Mouse (Mus musculus): ENCODE measurements around the gene Prdx5.
A peak's percentile ranks its signal among the peaks of the same experiment; 100 is the strongest.

The Prdx5 gene

DNA sequence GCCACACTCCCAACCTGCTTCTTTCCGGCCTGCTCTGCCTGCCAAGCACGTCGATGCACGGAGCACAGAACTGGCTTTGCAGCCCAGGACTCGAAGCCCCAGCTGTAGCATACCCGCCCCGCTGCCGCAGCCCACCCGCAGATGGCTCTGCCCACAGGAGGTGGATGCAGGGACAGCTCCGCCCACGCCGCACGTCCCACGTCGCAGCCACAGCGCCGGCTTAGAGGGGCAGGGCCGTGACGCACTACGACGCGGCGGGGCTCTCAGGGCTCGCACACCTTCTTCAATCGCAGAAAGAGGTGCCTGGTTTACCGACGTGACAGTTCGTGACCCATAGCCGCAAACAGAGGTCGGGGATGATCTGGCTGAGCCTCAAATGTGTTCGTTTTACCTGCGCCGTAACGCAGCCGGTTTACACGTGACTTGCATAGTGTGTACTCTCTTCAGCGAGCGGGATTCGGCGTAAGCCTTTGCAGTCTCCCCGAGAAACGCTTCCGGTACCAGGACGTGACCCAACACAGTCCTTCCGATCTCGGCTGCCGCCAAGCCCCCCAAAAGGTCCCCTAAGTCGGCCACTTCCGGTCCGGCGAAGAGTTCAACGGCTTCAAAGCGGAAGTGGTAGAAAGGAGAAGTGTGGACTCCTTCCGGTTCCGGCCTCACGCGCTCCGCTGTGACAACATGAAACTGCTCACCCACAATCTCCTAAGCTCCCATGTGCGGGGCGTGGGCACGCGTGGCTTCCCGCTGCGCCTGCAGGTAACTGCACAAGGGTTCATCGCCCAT, at the start of gene Prdx5, which contains the start of gene Trmt112:
Gene Prdx5, minus strand, starts transcription at position 600 of the 783 bp plus-strand sequence.
Gene Trmt112, plus strand, starts transcription at position 192 of the 783 bp plus-strand sequence.
- peak; percentile 69 to 76 for DNase-seq (ENCODE audit: low spot score in 2 of 2)

DNA sequence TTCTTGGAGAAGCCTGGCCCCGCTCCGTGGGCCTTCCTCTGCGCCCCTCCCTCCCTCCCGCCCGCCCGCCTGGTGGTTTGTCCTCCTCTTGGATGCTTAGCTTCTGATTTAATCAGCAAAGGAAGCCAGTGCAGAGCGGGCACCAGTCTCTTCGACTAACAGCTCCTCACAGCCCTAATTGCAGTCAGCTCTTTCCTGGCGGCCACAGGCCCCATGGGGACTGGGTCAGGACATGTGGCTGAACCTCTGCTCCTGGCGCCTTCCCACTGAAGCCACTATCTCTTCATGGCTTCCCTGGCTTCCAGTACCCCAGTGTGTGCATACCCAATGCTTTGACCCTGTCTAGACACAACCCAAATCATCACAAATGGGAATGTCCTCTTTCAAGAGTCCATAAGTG, 46.6 kb upstream of the Prdx5 start:
- DNase-seq (ENCODE audit: low spot score in 2 of 2): no peak

DNA sequence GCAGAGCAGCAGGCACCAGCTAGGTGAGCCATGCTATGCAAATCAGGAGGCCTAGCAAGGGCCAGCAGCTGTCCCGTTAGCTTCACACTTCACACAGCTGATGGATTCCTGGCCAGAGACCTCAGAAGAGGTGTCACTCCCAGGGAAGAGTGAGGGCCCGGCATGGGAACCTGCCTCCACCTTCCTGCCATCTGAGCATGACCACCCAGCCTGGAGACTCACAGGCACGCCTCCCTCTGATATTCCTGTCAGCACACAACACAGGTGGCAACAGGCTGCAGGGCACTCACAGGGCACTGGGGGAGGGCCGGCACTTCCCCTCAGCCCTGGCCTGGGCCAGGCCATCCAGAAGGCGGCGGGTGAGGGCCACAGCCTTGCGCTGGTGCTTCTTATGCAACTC, 45.5 kb upstream of the Prdx5 start:
- DNase-seq (ENCODE audit: low spot score in 2 of 2): no peak

DNA sequence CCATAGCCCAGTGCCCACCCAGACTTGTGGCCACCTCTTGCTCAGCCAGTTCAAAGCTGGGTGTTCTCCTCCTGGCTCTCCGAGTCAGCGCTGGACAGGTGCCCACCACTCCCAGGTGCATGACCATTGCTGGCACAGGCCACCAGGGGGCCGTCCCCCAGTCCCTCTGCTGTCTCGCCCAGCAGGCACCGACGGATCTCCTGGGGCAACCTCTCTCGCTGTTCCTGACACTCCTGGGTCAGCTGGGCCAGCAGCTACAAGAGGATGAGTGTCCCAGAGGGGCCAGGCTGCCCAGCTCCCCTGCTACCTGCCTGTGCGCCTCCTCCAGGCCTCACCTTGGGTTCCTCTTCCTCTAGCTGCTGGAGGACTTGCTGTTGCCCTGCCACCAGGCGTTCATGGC, 44.1 kb upstream of the Prdx5 start:
- DNase-seq (ENCODE audit: low spot score in 2 of 2): peak in 1 of 2 experiments; percentile 38

DNA sequence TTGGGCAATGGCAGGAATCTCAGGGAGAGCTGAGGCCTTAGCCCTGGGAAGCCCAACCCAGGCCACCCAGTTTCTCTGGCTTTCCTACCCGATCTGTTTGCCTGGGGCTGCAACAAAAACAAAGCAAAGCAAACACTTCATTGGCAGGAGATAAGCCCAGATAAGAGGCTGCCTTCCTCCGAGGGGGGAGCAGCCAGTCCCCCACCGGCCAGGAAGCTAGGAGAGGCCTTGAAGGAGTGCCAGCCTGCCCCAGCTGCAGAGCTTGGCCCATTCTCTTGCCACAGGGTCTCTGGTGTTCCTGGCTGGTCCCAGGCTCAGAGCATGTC, 42.8 kb upstream of the Prdx5 start:
- DNase-seq (ENCODE audit: low spot score in 2 of 2): no peak

DNA sequence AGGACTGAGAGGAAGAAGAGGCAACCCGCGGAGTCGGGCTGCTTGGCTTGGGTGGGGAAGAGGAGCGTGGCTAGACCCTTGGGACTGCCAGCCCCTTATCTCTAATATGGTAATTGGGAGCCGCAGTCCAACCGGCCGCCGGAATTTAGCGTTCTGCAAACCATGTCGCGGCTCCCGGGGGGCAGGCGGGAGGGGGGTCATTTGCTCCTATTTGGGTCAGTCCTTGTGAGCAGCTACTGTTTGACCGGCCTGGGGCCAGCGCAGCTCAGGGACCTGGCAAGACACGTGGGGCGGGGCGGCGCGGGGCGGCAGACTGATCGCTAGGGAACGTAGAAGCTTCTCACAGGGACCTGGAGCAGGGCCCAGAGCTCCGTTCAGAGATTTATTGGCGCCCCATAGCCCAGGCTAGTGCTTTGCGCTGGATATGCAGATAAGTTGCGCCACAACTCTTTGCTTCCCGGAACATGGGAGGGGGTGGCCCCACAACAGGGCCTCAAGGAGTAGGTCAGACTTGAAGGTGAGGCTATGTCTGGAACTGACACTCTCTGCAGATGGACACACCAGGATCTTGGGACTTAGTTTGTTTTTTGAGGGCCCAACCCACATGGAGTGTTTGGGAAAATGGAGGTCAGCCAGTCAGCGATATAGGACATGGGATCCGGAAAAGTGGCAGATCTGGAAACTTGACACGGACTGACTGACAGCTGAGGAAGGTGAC, 42.2 kb upstream of the Prdx5 start:
- DNase-seq (ENCODE audit: low spot score in 2 of 2): peak in 1 of 2 experiments; percentile 47

DNA sequence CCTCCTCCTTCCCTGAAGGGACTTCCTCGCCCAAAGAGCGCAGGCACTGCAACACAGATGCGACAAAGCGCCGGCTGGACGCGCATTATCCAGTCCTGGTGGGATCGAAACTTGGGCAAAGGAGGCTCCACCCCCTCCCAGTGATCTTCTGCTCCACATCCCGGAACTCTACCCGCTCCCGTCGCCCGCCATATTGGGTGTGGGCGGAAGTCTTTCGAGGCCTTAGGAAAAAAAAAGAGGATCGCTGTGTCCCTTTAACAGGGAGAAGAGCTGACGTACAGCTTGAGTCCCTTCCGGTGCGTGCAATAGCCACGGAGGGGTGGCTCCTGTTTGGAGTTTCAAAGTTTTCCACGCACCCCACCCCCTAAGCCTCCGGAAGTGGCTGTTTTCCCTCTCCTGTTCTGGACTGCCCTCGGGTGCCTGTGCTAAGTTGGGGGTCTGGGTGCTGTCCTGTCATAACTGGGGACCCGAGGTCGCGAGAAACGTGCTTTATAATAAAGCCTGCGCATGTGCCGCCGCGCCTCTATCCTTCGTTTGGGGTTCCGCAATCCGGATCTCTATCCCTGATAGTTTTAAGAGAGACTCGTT, 41.6 kb upstream of the Prdx5 start:
- DNase-seq (ENCODE audit: low spot score in 2 of 2): peak; percentile 57 to 70

DNA sequence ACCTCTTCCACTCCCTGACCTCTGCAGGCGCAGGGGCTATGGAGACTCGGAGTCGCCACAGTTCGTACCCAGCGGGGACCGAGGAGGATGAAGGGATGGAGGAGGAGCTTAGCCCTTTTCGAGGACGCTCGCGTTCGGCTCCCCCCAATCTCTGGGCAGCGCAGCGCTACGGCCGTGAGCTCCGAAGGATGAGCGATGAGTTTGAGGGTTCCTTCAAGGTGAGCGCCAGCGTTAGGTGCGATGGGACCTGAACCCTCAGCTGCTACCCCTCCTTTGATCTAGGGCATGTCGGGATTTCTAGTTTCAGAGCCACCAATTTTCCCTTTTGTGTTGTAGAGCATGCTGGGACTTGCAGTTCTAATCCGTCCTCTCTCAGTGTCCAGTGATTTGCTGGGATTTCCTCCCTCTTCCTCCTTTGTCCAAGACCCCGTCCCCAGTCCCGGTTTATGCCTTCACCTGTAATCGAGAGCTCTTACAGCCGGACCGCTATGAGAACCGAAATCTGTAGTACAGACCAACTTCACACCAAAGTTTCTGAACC, 40.8 kb upstream of the Prdx5 start:
- no peak for DNase-seq (ENCODE audit: low spot score in 2 of 2)

DNA sequence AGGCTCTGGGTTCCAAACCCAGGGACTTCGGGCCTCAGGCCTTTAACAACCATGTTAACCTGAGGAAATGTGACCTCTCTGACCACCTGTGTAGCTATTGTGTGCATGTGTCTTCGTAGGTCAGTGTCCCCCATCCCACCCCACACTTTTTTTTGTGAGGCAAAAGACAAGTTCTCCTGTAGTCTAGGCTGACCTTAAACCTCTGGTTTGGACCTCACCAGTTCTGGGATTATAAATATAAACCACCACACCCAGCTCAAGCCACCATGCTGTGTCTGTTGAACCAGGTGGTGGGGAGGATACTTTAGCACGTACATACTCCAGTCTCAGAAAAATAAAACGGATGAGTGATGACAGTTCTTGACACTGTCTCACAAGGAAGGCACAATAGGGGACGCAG, 40.0 kb upstream of the Prdx5 start:
- DNase-seq (ENCODE audit: low spot score in 2 of 2): no peak

DNA sequence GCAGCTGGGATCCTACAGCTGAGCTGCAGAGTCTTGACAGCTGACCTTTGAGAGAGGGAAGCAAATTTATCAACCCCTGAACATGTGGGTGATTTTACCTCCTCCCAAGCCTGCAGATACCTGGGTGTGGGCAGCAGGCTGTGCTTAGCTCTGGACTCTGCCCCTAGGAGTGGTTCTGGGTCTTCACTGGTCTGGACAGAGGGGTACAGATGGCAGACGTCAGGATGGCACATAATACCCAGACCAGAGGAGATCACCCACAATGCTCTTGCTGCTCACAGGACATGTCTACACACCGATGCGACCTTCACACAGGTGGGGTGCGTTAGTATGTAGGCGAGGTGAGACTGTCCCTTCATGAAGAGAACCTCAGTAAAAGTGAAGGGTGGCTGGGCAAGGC, 39.6 kb upstream of the Prdx5 start:
- no peak for DNase-seq (ENCODE audit: low spot score in 2 of 2)

DNA sequence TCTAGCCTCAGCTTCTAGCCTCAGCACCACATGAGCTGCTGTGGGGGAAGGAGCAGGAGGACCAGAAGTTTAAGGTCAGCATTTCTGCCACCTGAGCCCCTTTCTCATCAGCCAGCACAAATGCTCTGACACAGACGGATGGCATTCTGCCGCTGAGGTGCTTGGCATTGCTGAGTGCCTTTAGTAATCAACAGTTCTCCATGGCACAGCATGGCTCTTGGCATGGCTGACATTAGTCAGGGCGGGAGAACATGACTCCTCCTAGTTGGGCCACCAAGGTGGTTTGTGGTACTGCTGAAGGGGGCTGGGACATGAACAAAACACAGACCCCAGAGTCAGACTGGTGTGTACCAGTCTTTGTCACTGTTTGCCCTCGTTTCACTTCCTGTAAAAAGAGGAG, 38.3 kb upstream of the Prdx5 start:
- DNase-seq (ENCODE audit: low spot score in 2 of 2): no peak

DNA sequence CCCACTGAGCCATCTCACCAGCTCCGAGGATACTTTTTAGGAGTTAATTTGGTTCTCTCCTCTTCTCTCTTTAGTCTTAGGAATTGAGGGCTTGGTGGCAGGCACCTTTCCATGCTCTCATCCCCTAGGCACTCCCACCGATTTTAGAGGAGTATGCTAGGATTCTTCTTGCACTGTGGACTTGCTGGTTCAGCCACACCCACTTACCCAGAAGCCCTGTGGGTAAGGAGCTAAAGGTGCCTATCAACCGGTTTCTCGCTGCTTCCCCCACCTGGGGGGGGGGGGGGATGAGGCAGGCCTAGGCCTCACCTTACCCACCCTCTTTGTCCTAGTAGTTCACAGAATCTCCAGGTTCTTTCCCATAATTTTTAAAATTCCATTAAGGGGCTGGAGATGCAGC, 37.8 kb upstream of the Prdx5 start:
- DNase-seq (ENCODE audit: low spot score in 2 of 2): no peak

DNA sequence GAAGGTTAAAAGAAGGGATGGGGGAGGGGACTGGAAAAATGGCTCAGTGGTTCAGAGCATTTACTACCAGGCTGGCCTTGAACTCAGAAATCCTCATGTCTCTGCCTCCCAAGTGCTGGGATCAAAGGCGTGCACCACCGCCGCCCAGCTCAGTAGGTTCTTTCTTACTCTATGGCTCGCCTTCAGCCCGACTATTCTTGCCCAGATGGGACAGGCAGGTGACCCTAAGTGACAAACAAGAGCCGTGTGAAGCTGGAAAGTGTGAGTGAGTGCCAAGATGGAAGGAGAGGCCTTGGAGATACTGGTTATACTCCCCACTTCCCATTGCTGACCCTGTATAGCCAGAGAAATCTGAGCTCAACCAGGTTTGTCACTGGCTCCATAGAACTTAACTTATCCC, 33.8 kb upstream of the Prdx5 start:
- no peak for DNase-seq (ENCODE audit: low spot score in 2 of 2)

DNA sequence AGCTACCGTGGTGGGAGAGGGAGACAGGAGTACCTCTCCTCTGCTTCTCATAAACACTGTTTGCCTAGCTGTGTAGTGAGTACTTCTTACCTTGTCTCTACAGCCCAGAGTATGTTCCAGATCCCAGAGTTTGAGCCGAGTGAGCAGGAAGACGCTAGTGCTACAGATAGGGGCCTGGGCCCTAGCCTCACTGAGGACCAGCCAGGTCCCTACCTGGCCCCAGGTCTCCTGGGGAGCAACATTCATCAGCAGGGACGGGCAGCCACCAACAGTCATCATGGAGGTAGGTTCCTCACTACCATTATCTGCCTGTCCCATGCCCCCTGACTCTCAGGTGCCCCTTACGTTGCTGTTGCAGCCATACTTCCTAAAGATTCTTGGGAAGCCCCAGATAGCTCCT, 32.9 kb upstream of the Prdx5 start:
- no peak for DNase-seq (ENCODE audit: low spot score in 2 of 2)

DNA sequence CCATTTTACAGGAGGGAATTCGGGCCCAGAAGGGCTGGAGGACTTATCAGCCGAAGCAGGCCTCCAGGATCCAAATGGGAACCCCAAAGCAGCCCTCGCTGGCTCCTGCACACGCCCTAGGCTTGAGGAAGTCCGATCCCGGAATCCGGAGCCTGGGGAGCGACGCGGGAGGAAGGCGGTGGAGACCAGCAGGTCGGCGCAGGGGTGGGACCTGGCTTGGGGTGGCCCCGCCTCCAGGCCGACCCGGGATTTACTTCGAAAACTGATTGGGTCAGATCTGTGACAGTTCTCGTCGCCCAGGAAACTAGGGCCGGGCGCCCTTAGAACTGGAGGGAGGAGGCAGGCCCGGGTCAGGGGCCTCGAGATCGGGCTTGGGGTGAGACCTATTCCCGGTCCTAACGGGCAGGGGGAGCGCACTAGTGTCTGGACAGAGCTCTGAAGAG, 32.4 kb upstream of the Prdx5 start, which contains the start of gene Gpr137:
Gene Gpr137, minus strand, starts transcription at position 232 of the 443 bp plus-strand sequence.
- DNase-seq (ENCODE audit: low spot score in 2 of 2): peak; percentile 85 to 89

DNA sequence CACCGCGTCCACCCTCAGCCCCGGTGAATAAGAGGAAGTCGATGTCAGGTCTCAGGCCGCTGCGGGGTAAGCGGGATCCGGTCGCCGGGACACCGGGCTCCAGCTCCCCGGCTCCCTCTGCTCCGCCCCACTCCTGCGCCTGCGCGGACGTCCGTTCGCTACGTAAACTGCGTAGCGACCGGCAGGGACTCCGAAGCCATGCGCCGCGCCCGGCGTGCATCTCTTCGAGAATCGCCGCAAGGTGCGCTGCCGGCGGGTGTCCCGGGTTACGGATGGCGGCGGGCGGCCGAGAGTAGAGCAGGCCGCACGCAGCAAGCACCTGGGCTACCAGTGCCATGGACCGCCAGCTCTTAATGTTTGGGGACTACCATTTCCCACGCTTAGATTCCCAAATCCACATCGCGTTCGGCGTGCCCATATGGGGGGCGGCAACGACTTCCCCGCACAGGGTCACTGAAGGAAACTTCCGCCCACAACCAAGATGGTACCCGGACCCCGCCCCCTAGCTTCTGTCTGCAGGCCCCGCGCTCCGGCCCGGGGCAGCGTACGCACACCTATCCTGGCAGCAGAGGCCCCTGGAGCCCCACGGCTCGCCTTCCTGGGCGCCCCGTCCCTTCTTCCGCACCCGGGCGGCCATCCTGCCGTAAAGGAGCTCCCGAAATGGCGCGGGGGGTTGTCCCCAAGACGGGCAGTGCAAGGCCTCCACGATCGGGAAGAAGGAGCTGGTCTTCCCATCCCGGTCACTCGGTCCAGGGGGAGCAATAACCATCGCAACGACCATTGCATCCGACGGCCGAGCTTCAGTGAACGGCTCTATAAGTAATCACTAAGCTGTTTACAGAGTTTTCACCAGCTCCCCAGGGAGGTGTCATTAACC, 31.7 kb upstream of the Prdx5 start, which contains the start of gene Bad:
Gene Bad, plus strand, starts transcription at position 490 of the 877 bp plus-strand sequence.
- DNase-seq (ENCODE audit: low spot score in 2 of 2): peak; percentile 92 to 95

DNA sequence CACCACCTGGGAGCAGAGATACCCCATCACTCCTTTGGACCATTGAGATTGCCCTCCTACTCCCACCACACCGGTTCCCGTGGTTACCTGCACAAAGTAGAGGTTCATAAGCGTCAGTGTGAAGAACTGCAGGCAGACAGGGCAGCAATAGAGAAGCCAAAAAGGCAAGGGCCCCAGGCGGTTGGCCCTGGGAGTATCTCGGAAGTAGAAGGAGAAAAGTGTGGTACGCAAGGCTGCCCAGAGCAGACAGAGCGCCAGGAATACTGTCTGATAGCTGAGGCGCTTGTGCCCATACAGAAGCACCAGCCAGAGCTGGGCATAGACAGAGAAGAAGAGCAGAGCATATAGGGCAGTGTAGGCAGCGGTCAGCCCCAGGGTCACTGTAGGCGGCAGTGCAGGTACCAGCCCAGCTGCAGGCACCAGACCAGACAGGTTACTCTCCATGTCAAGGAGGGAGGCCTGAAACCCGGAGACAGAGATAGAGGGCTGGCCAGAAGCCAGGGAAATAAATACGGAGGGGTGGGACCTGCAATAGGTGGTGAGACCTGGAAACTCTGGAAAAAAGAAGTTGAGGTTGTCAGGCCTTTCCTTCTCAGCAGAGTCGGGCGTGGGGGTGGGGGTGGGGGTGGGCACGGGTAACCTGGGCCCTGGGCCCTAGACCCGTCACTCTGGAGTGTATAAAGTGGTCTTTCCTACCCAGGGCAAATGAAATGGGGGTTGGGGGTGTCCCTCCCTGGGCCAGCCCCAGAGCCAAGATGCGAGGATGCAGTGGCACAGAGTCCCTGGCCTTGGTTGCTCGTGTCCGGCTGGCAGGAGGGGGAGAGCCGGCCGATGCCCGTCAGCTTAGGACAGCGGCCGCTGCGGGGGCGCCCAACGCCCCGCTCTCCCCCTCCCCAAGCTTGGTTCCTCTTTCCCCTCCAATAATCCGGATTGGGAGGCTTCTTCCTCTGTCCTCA, 30.8 kb upstream of the Prdx5 start:
- DNase-seq (ENCODE audit: low spot score in 2 of 2): no peak

DNA sequence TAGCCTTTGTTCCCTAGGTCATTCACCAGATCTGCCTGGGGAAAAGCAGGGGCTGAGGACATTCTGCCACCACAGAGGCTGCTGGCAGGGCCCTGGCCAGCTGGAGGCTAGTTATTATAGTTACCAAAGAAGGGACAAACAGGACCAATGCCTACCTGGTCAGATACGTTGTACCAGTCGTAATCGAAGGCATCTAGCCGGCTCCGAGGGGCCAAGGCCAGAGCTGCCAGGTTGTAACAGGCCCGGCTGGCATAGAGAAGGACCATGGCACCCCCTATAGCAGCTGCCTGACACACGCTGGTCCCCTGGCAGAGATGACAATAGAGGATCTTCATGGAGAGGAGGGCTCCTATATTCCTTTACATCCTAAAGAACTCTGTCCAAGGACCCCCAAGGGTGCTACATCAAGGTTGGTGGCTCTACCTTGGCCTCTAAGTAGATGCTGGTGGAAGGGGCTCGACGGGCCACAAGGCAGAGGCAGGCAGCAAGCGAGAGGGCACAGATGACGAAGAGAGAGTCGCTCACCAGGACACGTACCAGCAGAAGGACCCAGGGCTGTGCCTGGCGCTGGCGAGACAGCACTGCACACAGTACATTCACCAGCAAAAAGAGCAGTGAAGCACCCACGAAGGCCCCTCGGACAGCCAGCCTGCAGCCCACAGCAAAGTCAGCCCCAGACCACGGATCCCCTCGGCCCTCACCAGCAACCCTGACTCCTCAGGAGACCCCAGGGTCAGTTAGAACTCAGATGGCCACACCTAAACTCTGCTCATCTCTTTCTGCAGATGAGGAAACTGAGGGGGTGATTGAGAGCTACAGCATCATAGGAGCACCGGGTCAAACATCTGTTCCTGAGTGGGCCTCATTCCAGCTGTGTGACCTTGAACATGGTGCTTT, 29.4 kb upstream of the Prdx5 start:
- DNase-seq (ENCODE audit: low spot score in 2 of 2): no peak

Measured in spleen, postnatal 14 days (tissue).